Mouse (Mus musculus) cerebellum, postnatal 25 days (tissue): ENCODE results near the gene Ttll3.

Experiments
- DNase-seq, 2 experiments: peaks; one replicate each; pipeline ENCODE4 v3.0.0; 2021; ENCODE audit warnings: mixed read lengths in 2 of 2

The Ttll3 gene

DNA sequence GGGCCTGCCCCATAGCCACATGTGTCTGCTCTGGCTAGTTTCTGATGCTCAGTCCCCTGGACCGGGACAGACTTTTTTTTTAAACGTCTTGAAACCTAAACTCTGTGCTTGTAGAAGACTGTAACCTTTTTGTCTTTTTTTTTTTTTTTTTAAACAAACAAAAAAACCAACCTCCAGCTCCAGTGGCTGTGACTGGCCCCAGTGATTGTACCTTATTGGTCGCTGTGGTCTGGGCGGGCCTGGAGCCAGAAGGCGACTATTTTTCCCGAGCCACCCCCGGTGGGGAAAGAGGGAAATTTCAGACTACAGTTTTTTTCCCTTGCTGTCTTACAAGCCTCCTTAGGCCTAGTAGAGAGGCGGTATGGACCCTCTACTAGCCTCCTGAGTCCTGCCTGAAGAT, at the start of gene Ttll3:
Ttll3 (plus strand) TSS at position 301 of the 400 bp plus-strand sequence.
- no peak for DNase-seq

GRCm38 (mm10) chr6:113341574-113341973, 47.5 kb upstream of the Ttll3 start:
- DNase-seq = no peak

GRCm38 (mm10) chr6:113342297-113342696, 46.8 kb upstream of the Ttll3 start:
- DNase-seq = no peak

DNA sequence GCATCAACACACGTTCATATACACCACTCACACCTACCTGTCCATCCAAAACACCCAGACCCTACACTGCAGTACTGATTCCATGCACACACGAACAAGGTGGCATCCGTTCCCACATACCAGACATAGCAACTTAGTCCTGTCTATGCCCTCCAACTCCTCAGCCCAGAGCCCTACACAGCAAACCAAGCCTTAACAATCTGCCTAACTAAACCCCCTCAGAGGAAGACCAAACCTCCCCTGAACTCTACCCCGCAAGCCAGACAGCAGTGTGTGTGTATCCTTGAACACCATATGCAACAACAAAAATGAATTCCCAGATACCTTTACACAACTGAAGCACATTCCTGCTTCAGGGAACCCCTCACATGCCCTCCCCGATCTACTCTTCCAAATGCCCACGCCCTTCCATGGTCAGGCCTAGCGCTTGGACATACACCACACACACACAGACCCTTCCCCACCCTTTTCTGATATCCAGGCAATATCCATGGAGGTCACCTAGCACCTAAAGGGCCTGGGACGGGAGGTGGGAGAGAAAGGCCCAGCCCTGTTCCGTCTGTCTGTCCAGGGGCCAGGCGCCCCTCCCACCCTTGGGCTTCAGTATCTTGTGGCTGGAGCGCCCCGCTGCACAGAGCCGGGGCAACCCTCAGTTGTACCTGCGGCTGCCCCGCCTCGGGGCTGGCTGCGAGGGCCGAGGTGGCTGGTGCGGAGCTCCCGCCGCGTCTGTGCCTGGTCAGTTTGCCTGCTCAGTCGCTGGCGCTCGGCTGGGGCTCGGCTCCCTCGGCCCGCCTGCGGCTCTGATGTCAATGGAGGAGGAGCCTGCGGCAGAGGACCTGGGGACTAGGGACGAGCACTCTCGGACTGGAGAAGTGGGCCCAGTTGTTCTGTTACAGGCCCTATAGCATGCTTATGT, 45.6 kb upstream of the Ttll3 start, which contains the start of gene Camk1:
Camk1 (minus strand) TSS at position 808 of the 916 bp plus-strand sequence.
- peak; percentile 86 to 89 for DNase-seq

GRCm38 (mm10) chr6:113344321-113344720, 44.7 kb upstream of the Ttll3 start:
- DNase-seq = peak; percentile 38 to 71

- no peak for DNase-seq
These were observed 42.2 kb upstream of the Ttll3 start for GRCm38 (mm10) chr6:113346897-113347296.

DNA sequence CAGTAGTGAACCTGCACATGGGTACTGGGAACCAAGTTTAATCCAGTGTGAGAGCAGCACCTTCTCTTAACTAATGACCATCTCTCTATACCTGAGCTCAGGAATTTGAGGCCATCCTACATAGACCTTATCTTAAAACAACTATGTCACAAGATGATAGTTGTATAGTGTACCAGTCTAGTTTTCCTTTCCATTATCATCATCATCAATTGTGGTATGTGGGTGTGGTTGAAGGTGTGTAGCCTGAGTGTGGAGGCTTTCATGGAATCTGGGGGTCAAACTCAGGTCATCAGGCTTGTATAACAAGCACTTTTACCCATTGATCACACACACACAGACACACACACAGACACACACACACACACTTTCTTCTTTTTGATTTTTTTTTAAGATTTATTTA, 38.5 kb upstream of the Ttll3 start:
- DNase-seq = no peak

DNA sequence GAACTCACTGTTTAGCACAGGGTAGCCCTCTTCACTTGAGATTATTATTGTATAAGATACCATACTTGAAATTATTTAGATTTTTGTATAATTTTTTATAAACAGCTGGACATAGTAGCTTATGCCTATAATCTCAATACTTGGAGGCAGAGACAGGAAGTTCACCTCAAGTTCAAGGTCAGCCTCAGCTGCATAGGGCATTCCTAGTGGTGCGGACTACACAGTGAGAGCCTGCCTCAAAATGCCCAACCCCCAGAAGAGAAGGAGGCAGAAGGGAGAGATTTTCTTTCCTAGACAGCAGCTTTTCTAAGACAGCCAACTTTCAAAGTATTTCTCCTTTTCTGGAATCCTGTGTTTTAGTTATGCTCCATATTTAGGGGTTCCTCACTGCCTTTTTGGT, 37.9 kb upstream of the Ttll3 start:
- no peak for DNase-seq

DNA sequence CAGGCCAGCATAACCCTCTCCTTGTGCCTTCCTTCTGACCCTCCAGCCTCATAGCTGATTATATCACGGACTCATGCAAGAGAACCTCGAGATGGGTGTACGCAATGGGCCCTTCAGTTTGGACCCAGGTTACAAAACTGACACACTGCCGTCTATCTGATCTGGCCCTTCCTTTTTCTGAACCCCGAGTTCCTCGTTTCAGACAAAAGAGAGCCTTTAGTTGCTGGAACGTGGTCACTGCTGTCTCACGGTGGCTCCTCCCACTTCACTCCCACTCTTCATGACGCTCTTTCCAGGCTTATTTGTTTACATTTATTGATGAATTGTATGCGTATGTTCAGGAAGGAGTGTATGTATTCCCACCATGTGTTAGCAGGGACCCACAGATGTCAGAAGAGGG, 37.4 kb upstream of the Ttll3 start:
- no peak for DNase-seq

GRCm38 (mm10) chr6:113352820-113353219, 36.2 kb upstream of the Ttll3 start:
- DNase-seq = no peak

DNA sequence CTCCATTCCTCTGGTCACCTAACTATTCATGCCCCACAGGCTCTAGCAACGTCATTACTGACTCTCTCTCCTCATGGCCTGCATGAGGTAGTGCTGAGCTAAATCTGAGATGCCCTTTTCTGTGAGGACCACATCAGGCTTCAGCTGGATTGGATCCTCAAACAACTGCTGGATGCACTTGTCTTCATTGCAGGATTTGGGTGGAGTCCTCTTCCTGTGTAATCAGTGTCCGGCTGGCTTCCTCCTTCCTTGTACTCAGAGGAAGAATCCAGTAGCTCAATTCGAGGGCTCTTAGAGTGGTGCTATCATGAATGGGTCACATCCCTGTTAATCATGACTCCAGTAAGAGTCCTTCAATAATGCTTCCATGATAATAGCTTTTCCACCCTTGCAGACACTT, 35.4 kb upstream of the Ttll3 start:
- no peak for DNase-seq

DNA sequence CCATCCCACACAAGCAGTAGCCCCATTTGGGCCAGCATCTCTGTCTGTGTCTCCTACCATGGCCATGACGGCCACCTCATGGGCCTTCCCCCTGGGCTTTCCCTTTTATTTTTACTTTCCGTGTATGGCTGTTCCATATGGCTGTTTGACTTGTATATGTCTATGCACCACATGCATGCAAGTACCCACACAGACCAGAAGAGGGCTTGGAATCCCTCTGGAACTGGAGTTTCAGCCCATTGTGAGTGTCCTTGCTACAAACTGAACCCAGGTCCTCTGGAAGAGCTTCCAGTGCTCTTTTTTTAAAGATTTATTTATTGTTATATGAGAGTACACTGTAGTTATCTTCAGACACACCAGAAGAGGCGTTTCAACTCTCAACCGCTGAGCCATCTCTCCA, 27.6 kb upstream of the Ttll3 start:
- DNase-seq = no peak

GRCm38 (mm10) chr6:113362241-113362640, 26.8 kb upstream of the Ttll3 start:
- DNase-seq = no peak

DNA sequence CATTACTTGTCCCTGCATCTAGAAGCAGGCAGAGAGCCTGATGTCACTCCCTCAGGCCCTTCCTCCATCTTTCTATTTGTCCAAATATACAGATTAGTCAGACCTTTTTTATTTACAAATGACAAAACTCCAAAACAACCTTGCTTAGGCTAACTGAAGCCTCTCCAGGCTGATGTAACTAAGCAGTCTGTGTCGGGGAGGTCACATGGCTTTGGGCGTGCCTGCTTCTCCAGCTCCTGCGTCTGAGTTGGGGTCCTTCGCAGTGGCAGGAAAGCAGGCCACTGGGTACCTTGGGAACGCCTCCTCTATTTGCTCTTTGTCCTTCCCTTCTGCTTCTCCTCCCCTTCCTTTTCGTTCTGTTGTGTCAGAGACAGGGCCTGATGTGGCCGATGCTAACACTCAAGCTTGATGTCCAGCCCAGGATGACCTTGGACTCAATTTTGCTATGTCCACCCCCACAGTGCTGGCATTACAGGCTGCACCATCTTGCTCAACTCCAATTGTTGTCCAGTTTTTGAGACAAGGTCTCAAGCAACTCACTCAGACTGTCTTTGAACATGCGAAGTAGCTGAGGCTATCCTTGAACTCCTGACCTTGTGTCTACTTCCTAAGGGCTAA, 24.4 kb upstream of the Ttll3 start:
- no peak for DNase-seq

GRCm38 (mm10) chr6:113366639-113367038, 22.4 kb upstream of the Ttll3 start:
- DNase-seq = no peak

DNA sequence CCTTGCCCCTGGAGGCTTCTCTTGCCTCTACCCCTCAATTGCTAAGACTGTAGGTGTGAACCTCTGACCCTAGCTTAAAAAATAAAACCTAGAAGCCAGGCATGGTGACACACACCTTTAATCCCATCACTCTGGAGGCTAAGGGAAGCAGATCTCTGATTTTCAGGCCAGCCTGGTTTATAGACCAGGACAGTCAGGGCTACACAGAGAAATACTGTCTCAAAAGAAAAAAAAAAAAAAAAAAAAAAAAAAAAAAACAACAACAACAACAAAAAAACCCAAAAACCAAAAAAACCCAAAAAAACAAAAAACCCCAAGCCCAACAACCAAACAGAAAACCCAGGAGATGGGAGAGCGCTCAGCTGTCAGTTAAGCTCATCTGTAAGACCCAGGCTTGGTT, 21.5 kb upstream of the Ttll3 start:
- no peak for DNase-seq

- no peak for DNase-seq
These were observed 20.9 kb upstream of the Ttll3 start for GRCm38 (mm10) chr6:113368124-113368523.

DNA sequence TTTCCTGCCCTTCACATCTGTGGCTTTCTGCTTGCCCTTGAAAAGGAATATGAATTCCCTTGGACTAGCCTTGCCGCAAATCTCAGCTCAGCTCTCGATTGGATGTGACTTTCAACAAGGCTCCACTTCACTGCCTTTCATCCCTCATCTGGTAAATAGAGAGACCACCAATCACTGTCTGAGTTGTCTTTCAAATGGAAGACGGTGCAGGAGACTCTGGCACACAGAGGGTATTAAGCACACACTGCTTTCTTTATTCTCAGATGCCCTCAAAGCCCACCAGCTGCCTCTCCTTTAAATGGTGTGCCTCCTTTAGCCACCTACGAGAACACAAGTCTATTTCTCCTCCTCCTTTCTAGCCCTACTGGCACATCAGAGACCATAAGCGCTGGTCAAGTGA, 20.5 kb upstream of the Ttll3 start:
- no peak for DNase-seq

GRCm38 (mm10) chr6:113370194-113370929, 18.7 kb upstream of the Ttll3 start:
- no peak for DNase-seq

DNA sequence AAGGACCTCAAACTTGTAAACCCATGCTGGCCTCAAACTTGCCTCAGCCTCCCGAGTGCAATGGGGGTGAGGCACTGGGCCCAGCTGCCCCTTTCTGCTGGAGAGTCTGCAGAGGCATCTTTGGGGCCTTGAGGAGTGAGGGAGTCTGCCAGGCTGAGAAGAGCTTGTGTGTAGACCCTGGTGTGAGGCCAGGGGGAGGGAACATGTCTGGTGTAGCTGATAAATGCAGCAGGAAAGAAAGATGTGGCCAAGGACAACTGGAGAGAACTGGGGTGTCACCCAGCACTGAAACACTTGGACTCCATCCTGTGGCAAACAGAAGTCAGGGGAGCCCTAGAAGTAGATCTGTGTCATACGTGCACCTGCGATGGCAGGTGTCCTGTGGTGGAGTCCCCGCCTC, 15.6 kb upstream of the Ttll3 start:
- no peak for DNase-seq

GRCm38 (mm10) chr6:113377172-113377495, 11.9 kb upstream of the Ttll3 start:
- no peak for DNase-seq

DNA sequence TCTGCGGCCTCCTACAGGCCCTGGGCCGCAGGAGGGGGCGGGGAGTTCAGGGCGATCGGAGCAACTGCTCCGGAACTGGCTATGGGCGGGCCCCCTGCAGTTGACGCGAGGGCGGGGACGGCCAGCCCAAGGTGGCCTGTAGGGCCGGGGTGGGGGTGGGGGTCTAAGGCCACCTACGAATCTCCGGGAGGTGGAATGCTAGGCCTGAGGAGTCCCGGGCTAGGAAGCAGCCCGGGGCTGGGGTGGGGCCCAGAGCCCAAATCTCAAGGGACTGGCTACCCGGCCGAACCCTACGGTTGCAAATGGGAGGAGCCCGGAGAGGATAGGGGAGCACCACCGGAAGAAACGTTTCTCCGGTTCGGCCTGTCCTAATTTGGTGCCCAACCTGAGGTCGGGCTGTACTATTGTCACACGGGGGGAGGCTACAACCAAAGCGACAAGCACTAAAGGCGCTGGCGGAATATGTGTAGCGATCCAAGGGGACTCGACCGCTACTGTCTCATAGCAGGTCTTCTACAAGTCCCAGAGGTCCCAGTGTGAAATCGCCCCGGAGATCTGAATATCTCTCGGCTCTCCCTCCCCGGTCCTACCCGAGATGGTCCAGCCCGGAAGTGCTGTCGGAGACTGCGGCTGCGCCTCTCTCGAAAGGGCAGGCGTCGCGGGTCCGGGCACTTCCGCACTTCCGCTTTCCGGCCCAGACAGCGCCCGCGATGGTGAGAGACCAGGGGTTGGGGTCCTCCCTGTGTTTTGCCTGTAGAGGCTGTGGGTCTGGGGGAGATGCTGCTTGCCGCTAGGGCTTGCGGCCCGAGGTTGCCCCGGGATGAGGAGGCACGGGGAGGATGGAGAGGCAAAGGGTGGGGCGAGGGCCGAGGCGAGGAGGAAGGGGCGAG, 11.3 kb upstream of the Ttll3 start, which contains the start of the genes Tada3 and Arpc4:
Tada3 (minus strand) TSS at position 388 of the 890 bp plus-strand sequence.
Arpc4 (plus strand) TSS at position 620 of the 890 bp plus-strand sequence.
- peak; percentile 94 for DNase-seq
